Mouse (Mus musculus): Measurements from ENCODE around the gene Hoxb1. TPM values are rescaled to one million over a fixed set of nuclear protein-coding genes. Genes with fewer than 3 reads are reported as not detected.

Gene Hoxb1
- polyA plus RNA-seq, 1 experiment from 2014 or later: not detected

DNA sequence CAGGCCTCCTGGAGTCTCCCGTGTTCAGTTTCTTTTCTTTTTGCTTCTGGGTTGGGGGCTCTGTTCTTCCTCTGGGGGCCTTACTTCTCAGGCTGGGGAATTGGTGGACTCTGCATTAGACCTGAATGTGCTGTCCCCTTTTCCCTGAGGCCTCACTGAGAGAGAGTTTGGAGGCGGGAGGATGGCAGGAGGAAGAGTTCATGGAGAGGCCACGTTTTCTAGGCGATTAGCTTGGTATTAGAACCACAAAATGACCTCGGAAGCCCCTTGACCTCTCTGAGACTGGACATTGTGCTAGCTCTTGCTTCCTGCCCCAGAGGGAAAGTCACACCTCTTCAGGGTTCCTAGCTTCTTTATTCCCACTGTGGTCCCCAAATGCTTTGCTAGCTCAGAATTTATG is 41.4 kb upstream of the Hoxb1 start:
- no peaks in the 10 kb centered on the region for H3K9me3 ChIP-seq
- peak overlapping the region; percentile 81 for H3K4me2 ChIP-seq (replicated peaks)
- 0 out of 2 replicates have a peak, but pooled peaks cover 2% of the 10 kb centered on the region for H3K27me3 ChIP-seq (replicated peaks)
- peak overlapping the region; percentile 49 for H3K9ac ChIP-seq
- H3K4me1 ChIP-seq (replicated peaks): peaks cover 11% of the 10 kb centered on the region
- WGBS: 20% methylated on average over 5 of the region's 5 CpGs
- no peaks in the 10 kb centered on the region for H3K36me3 ChIP-seq
- peak overlapping the region; percentile 89 for H3K27ac ChIP-seq
- ATAC-seq: no peak
- H3K4me3 ChIP-seq (replicated peaks): peak overlapping the region; percentile 20

DNA sequence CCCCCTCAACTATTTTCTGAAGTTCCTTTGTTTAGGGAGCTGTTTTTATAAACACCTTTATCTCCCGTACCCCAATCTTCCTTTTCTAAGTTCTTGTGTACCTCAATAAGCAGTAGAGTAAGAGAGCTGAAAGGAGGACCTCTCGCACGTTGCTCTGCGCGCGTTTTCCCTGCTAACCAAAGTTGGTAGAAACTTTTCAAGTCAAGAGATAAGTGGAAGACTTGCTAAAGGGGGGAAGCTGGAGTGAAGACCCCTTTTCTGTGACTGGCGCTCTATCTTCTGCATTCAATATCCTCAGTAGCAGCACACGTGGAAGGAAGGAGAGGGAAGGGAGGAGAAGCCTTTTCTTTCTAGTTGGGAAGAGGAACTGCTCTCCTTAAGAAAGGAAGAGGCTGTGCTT is 40.6 kb upstream of the Hoxb1 start:
- H3K9ac ChIP-seq: peak overlapping the region; percentile 49
- H3K4me2 ChIP-seq (replicated peaks): peak overlapping the region; percentile 81
- peak overlapping the region; percentile 29 for H3K4me3 ChIP-seq (replicated peaks)
- H3K27me3 ChIP-seq (replicated peaks): 0 out of 2 replicates have a peak, but pooled peaks cover 2% of the 10 kb centered on the region
- 30% methylated on average over 8 of the region's 8 CpGs for WGBS
- peaks cover 17% of the 10 kb centered on the region for H3K4me1 ChIP-seq (replicated peaks)
- ATAC-seq: no peak
- H3K36me3 ChIP-seq: no peaks in the 10 kb centered on the region
- peak overlapping the region; percentile 89 for H3K27ac ChIP-seq
- H3K9me3 ChIP-seq: no peaks in the 10 kb centered on the region

DNA sequence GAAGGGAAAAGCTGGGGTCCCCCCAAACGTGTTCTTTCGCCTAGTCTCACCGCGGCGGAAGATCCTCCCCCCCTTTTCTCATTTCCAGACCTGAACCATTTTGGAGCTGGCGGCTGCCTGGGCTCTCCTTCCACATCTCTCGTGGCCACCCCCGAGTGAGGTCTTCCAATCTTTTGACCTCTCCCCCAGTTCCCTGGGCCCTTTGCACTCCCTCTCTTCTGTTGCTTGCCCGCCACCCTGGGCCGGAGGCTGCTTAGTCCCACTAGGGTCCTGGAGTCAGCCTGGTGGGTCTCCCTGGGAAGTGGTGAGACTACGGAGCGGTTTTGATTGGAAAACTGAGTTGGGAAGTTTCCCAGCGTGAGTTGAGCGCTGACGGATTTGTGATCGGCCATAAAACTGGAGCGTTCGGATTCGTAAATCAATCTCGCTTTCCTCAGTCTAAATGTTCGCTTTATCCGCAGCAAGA is 39.8 kb upstream of the Hoxb1 start:
- no peak for ATAC-seq
- Histone ChIP-seq H3K4me1 (replicated peaks) (peaks cover 23% of the 10 kb centered on the region), H3K4me3 (replicated peaks) (peak overlapping the region; percentile 29), H3K4me2 (replicated peaks) (peak overlapping the region; percentile 81), H3K27ac (peak overlapping the region; percentile 89), H3K9ac (peak overlapping the region; percentile 49), H3K9me3 (no peaks in the 10 kb centered on the region), H3K27me3 (replicated peaks) (0 out of 2 replicates have a peak, but pooled peaks cover 2% of the 10 kb centered on the region), H3K36me3 (no peaks in the 10 kb centered on the region)
- WGBS: 18% methylated on average over 22 of the region's 22 CpGs

DNA sequence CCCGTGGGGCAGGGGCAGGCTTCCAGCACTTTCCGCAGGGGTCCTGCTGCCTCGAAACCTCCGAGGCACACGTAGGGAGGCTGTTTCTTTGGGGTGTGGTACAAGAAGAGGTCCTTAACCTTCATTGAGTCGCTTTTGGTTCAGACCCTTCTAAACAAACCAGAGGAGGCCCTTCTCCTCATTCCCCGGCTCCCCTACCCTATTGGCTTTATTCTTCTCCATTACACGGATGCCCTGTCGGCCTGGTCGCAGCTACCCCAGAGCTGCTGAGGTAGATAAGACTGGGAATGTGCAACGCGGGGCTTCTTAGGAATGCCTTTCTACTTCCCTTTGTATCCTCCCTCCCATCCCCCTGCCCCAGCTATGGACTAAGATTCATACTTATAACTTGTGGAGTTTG is 38.8 kb upstream of the Hoxb1 start:
- no peak for ATAC-seq
- H3K27ac ChIP-seq: peak overlapping the region; percentile 89
- WGBS: 32% methylated on average over 12 of the region's 12 CpGs
- no peaks in the 10 kb centered on the region for H3K9me3 ChIP-seq
- H3K4me2 ChIP-seq (replicated peaks): peak overlapping the region; percentile 81
- H3K27me3 ChIP-seq (replicated peaks): 0 out of 2 replicates have a peak, but pooled peaks cover 4% of the 10 kb centered on the region
- peak overlapping the region; percentile 39 for H3K9ac ChIP-seq
- peak overlapping the region; percentile 29 for H3K4me3 ChIP-seq (replicated peaks)
- H3K4me1 ChIP-seq (replicated peaks): peaks cover 28% of the 10 kb centered on the region
- H3K36me3 ChIP-seq: no peaks in the 10 kb centered on the region

DNA sequence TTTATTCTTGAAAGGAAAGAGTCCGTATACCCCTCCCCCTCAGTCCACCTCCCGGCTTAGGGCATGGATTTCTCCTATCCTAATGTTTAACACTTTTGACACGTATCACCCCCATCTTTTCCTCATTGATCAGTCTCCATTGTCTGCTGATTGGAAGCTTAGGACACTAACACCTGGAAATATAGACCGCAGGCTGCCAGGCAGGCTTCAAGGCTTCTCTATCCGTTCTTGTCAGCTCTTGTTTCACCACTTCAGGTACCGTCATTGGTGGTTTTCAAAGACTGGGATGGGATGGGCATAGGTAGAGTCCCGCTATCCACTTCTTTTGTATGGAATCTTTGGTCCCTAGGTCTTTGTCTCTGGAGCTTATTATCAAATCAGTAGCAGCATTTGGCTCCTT is 38.4 kb upstream of the Hoxb1 start:
- no peaks in the 10 kb centered on the region for H3K36me3 ChIP-seq
- ATAC-seq: no peak
- 0 out of 2 replicates have a peak overlapping the region, but pooled peaks have one; percentile 29 for H3K4me3 ChIP-seq (replicated peaks)

DNA sequence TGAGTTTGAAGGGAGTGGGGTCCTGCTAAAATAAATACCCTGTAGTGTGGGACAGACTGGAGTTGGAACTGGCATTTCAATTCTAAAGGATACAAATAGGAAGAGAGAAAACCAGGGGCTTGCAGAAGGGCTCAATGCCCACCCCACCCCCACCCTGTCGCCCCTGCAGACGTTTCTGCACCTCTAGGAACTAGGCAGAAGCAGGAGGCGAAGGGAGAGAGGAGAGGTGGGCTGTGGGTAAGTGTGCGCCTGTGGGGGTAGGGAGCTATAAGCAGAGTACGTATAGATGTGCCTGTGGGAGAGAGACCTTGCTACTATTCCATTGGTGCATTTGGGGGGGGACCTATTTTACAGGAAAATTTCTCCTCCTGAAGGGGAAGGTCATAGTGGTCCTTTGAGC is 37.8 kb upstream of the Hoxb1 start:
- Histone ChIP-seq H3K4me3 (replicated peaks) (no peak overlapping the region), H3K9me3 (no peaks in the 10 kb centered on the region), H3K27ac (peak overlapping the region; percentile 89), H3K36me3 (no peaks in the 10 kb centered on the region), H3K9ac (peak overlapping the region; percentile 11; the same call in 1 of the 2 replicates), H3K4me1 (replicated peaks) (peaks cover 38% of the 10 kb centered on the region), H3K27me3 (replicated peaks) (peaks cover 8% of the 10 kb centered on the region; the same call in 1 of the 2 replicates), H3K4me2 (replicated peaks) (peak overlapping the region; percentile 81)
- WGBS: 36% methylated on average over 5 of the region's 5 CpGs
- no peak for ATAC-seq

More for the DNA sequence above, 38.4 kb upstream of the Hoxb1 start:
- Histone ChIP-seq H3K4me2 (replicated peaks) (peak overlapping the region; percentile 81), H3K9me3 (no peaks in the 10 kb centered on the region), H3K27ac (peak overlapping the region; percentile 89), H3K9ac (peak overlapping the region; percentile 11; the same call in 1 of the 2 replicates), H3K27me3 (replicated peaks) (0 out of 2 replicates have a peak, but pooled peaks cover 8% of the 10 kb centered on the region), H3K4me1 (replicated peaks) (peaks cover 32% of the 10 kb centered on the region)
- 31% methylated on average over 7 of the region's 7 CpGs for WGBS

DNA sequence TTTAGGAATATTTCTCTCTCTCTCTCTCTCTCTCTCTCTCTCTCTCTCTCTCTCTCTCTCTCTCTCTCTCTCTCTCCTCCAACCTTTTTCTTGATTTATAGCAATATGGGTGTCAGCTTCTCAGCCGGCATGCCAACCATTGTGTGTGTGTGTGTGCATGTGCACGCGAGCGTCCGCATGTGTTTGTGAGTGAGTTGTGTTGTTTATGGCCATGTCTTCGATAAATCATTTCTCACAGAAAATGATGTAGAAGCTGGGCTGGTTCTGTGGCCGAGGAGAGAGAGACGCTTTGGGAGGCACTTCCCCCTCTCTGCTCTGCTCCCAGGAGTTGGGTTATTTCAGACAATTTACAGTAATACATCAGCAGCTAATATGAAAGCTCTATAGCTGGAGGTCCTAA is 36.9 kb upstream of the Hoxb1 start:
- 29% methylated on average over 8 of the region's 8 CpGs for WGBS
- Histone ChIP-seq H3K9ac (no peak overlapping the region), H3K4me1 (replicated peaks) (peaks cover 46% of the 10 kb centered on the region), H3K36me3 (no peaks in the 10 kb centered on the region), H3K4me3 (replicated peaks) (no peak overlapping the region), H3K27me3 (replicated peaks) (peaks cover 8% of the 10 kb centered on the region; the same call in 1 of the 2 replicates), H3K27ac (0 out of 2 replicates have a peak overlapping the region, but pooled peaks have one; percentile 89), H3K9me3 (no peaks in the 10 kb centered on the region), H3K4me2 (replicated peaks) (peak overlapping the region; percentile 81)
- ATAC-seq: no peak

DNA sequence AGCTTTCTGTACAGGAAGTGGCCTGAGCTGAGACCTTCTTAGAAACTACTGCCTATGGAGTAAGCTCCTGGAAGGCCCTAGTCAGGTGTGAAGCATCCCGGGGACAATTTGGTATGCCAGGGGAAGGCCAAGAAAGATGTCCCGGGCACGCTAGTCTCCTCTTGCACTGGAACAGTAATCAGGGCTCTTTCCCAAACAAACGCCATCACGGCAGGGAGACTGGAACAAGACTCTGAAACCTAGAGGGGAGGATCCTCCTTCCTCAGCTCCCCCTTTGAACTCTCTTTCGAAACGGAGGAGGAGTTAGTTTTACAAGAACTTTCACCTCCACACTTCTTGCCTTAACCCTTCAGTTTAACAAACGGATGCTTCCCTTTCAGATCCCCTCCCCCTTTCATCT is 33.4 kb upstream of the Hoxb1 start:
- Histone ChIP-seq H3K4me2 (replicated peaks) (peak overlapping the region; percentile 72), H3K36me3 (no peaks in the 10 kb centered on the region), H3K27me3 (replicated peaks) (peaks cover 6% of the 10 kb centered on the region; the same call in 1 of the 2 replicates), H3K4me3 (replicated peaks) (peak overlapping the region; percentile 46), H3K9ac (peak overlapping the region; percentile 66), H3K4me1 (replicated peaks) (peaks cover 76% of the 10 kb centered on the region), H3K27ac (peak overlapping the region; percentile 92), H3K9me3 (no peaks in the 10 kb centered on the region)
- 16% methylated on average over 8 of the region's 8 CpGs for WGBS
- no peak for ATAC-seq

DNA sequence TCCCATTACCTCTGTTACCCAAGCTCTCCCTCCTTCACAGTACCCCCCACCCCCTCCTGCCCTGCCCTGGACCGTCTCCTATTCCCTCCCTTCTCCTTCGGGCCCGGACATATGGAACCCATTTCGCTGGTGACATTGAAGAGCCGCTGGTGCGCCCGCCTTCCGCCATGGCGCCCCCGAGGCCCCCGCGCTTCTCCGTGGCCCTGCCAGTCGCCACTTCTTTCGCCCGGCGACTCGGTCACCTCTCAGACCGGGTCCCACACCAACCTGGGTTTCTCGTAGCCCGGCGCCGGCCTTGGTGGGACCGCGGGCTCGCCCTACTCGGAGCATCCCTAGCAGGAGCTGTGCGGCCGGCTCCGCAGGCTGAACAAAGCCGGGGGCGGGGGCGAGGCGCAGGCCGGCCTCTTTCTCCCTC is 32.9 kb upstream of the Hoxb1 start:
- Histone ChIP-seq H3K36me3 (no peaks in the 10 kb centered on the region), H3K4me2 (replicated peaks) (peak overlapping the region; percentile 72), H3K9me3 (no peaks in the 10 kb centered on the region), H3K4me3 (replicated peaks) (peak overlapping the region; percentile 46), H3K27me3 (replicated peaks) (peaks cover 6% of the 10 kb centered on the region; the same call in 1 of the 2 replicates), H3K9ac (peak overlapping the region; percentile 66), H3K27ac (peak overlapping the region; percentile 92), H3K4me1 (replicated peaks) (peaks cover 78% of the 10 kb centered on the region)
- 8% methylated on average over 35 of the region's 35 CpGs for WGBS
- peak; percentile 27 for ATAC-seq

DNA sequence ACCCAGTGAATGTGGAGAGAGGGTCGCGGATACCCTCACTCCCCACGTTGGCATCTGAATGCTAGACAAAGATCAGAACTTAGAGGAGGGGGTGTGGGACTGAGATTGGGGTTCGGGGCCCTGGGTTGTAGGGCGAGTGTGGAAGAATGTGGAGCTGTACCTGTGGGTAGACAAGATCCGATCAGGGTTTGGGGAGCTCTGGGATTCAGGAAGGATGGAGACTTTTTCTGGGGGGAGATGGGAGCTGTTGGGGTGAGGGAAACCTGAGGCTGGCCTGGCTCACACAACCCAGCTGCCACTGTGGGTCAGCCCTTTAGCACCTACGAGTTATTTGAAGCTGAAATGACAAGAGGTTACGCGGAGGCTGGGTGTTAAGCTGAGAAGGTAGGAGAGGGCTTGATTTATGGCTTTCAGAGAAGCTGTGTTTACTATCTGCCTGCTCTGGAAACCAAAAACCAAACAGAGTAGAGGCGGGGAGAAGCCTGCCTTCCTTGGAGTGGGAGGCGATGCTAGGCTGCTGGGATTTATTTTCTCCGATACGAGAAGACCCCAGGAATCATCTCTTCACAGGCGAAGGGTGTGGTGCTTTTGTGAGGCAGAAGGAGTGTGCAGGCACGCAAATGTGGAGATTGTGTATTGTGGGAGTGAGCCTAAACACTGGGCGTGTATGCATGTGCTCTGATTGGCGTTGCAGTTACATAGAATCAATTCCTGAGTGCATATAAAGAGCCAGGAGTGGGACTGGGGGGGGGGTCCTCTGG is 32.1 kb upstream of the Hoxb1 start:
- peak overlapping the region; percentile 46 for H3K4me3 ChIP-seq (replicated peaks)
- H3K9me3 ChIP-seq: no peaks in the 10 kb centered on the region
- WGBS: 12% methylated on average over 17 of the region's 17 CpGs
- H3K9ac ChIP-seq: peak overlapping the region; percentile 66
- peak; percentile 26; the same call in 1 of the 2 replicates for ATAC-seq
- H3K4me1 ChIP-seq (replicated peaks): peaks cover 83% of the 10 kb centered on the region
- H3K27me3 ChIP-seq (replicated peaks): peaks cover 6% of the 10 kb centered on the region; the same call in 1 of the 2 replicates
- peak overlapping the region; percentile 92 for H3K27ac ChIP-seq
- H3K36me3 ChIP-seq: no peaks in the 10 kb centered on the region
- peak overlapping the region; percentile 72 for H3K4me2 ChIP-seq (replicated peaks)

DNA sequence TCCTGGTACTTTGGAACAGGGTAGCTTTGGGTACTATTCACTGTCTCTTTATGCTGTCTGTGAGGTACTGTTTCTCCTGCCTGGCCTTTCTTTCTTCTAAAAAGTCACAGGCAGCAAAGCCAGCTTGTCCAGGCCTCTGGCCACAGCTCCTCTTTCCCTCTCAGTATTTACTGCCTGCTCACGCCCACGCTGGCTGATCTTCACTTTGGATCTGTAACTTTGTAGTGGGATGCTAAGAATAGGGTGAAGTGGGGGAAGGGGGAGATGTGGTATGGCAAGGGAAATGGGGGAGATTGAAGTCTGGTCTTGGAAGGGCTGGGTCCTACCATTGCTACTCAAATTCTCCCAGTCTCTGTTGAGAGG is 31.6 kb upstream of the Hoxb1 start:
- WGBS: 5% methylated on average over 2 of the region's 2 CpGs
- Histone ChIP-seq H3K9ac (peak overlapping the region; percentile 66; the same call in 1 of the 2 replicates), H3K9me3 (no peaks in the 10 kb centered on the region), H3K4me1 (replicated peaks) (peaks cover 88% of the 10 kb centered on the region), H3K4me2 (replicated peaks) (peak overlapping the region; percentile 72), H3K4me3 (replicated peaks) (peak overlapping the region; percentile 46), H3K36me3 (no peaks in the 10 kb centered on the region), H3K27ac (peak overlapping the region; percentile 92), H3K27me3 (replicated peaks) (peaks cover 6% of the 10 kb centered on the region; the same call in 1 of the 2 replicates)
- ATAC-seq: no peak

DNA sequence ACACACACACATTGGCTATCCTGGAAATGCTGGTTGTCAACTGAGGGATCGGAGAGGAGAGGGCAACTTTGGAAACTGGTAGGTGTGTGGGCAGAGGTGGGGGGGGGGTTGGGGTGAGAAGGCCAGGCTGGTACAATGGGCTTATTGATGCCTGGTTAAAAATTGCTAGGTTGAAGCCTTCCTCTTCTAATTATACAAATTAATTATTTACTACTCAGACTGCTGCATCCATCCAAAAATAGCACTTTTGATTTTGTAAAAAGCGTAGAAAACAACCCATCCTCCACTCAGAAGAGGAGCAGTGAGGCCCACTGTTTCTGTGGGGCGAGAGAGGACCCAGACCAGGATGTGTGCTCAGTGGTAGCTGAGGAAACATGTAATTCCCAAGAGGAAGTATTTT is 30.6 kb upstream of the Hoxb1 start:
- 28% methylated on average over 3 of the region's 3 CpGs for WGBS
- Histone ChIP-seq H3K27me3 (replicated peaks) (peaks cover 6% of the 10 kb centered on the region; the same call in 1 of the 2 replicates), H3K4me1 (replicated peaks) (peaks cover 90% of the 10 kb centered on the region), H3K27ac (peak overlapping the region; percentile 92), H3K36me3 (no peaks in the 10 kb centered on the region), H3K4me3 (replicated peaks) (no peak overlapping the region), H3K9me3 (no peaks in the 10 kb centered on the region), H3K9ac (no peak overlapping the region), H3K4me2 (replicated peaks) (peak overlapping the region; percentile 72)
- ATAC-seq: peak; percentile 14; the same call in 1 of the 2 replicates

All from intestine, embryonic 15.5 days (tissue).